Mouse (Mus musculus): ENCODE data around the gene Gm11568.
"Not testable (repeated sequence)": the region's sequence is repeated elsewhere in the genome, so short reads cannot be mapped to it uniquely, and the experiment has no call there.

Gm11568 gene

DNA sequence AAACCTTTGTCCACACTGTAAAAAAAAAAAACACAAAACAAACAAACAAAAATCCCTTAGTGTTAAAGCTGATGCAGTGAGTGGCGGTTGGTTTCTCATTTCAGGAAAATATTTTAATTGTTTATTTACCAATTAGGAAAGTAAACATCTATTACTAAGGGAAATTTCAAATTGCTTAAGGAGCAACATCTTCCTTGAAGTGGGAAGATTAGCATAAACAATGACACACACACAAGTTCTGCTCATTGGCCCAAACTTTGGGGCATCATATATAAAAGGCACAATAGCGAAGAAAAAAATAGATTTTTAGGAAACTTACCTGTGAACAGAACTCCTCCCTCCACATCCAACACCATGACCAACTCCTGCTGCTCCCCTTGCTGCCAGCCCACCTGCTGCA lies at the start of gene Gm11568:
Gm11568 (plus strand) TSS at position 301 of the 400 bp plus-strand sequence.
- DNase-seq (ENCODE audit: low spot score in 2 of 2): no peak

DNA sequence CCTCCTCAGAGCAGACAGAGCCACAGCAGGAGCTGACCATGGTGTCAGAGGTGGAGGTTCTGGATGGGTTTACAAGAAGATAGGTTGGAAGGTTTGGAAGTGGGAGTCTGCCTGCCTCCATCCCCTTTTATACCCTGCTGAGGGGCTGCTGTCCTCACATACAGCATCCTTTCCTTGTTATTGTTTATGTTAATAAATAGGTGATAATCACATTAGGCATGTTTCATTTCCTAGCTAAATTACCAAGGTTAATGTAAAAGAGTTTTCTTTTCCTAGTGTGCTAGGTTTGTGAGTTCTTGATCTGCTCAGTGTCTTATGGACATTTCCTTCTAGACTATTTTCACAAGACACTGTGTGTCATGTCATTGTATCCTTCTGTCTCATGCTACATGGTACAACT lies 47.9 kb upstream of the Gm11568 start, which contains the start of gene Krtap4-13:
Krtap4-13 (minus strand) TSS at position 101 of the 400 bp plus-strand sequence.
- DNase-seq (ENCODE audit: low spot score in 2 of 2): not testable (repeated sequence)

DNA sequence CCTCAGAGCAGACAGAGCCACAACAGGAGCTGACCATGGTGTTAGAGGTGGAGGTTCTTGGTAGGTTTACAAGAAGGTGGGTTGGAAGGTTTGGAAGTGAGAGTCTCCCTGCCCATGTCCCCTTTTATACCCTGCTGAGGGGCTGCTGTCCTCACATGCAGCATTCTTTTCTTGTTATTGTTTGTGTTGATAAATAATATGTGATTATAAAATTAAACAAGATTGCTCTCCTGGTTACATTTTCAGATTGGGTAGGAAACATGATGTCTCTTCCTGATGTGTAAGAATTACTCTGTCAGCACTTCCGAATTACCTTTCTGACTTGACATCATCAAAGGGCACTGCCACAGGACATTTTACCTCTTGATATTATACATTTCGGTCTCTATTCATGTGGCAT lies 42.2 kb upstream of the Gm11568 start, which contains the start of gene Gm11564:
Gm11564 (minus strand) TSS at position 101 of the 400 bp plus-strand sequence.
- DNase-seq (ENCODE audit: low spot score in 2 of 2): not testable (repeated sequence)

DNA sequence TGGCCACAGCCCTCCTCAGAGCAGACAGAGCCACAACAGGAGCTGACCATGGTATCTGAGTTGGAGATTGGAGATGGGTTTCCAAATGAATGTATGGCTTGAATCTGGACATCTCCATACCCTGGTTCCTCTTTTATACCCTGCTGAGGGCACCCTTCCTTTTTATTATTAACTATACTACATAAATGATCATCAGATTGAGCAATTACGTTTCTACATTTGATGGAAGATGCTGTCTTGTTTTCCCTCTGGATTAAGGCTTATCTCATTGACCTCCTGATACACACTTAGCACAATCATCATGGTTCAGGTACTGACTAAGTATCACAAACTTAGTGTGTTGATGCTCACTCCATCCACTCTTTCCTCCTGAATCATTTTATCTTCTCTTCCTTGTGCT lies 19.8 kb upstream of the Gm11568 start, which contains the start of gene 2300003K06Rik:
2300003K06Rik (minus strand) TSS at position 101 of the 400 bp plus-strand sequence.
- DNase-seq (ENCODE audit: low spot score in 2 of 2): no peak

DNA sequence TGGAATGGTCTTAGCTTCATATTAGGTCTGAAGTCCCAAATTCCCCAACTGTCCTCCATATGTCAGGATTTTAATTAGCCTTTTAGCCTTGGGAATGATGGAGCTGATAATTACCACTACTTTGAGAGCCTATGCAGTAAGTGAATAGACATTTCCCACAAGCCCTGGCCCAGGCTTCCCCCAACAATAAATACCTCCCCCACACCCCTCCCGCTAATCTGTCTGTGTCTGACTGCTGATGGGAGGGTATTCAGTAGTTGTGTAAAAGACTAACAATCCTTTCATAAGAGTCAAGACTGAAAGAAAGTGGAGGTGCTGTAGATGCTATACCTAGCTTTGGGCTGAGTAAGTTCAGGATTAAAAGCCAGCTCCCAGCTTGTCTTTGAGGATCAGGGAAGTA lies 15.5 kb upstream of the Gm11568 start:
- no peak for DNase-seq (ENCODE audit: low spot score in 2 of 2)

DNA sequence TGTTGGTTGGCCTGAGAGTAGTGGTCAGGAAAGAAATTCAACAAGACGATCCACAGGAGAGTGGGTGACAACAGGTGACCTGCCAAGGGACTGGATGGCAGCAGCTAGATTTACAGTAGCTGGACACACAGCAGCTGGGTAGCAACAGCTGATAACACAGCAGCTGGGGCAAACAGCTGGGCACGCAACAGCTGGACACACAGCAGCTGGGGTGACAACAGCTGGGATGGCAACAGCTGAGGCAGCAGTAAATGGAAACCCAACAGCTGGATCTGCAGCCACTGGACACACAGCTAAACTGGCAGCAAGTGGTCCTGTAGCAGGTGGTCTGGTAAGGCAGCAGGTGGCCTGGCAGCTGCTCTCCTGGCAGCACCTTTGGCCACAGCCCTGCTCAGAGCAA lies 11.0 kb upstream of the Gm11568 start:
- DNase-seq (ENCODE audit: low spot score in 2 of 2): no peak

DNA sequence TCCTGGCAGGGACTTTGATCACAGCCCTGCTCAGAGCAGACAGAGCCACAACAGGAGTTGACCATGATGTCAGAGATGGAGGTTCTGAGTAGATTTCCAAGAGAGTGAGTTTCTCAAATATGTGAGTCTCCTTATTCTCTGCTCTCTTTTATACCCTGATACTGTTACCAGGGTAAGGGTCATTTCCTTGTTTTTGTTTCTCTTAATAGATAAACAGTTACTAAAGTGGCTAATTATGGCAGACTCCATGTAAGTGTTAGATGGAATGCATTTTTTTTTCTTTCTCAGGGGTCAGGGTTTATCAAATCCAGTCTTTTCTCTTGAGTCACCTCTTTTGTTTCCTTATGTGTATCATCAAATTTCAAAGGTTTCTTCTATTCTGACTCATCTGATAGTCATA lies 6.2 kb upstream of the Gm11568 start, which contains the start of gene Krtap4-16:
Krtap4-16 (minus strand) TSS at position 101 of the 400 bp plus-strand sequence.
- no peak for DNase-seq (ENCODE audit: low spot score in 2 of 2)

DNA sequence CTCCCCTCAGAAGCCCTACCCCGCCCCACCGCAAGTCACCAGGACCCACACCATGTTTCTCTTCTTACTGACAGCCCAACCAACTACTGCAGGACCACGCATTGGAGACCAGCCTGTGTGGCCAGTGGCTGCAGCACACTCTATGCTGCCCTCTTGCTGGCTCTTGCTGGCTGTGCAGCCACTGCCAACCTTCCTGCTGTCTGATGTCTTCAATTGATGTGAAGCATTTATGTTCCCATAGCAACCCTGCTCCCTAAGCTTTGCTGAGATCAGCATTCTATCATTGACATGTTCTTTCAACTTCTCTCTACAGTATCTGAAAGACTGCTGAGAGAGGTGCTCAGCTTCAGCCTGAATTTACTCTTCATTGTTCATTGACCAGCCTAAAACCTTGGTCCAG lies 3.6 kb upstream of the Gm11568 start:
- DNase-seq (ENCODE audit: low spot score in 2 of 2): no peak

DNA sequence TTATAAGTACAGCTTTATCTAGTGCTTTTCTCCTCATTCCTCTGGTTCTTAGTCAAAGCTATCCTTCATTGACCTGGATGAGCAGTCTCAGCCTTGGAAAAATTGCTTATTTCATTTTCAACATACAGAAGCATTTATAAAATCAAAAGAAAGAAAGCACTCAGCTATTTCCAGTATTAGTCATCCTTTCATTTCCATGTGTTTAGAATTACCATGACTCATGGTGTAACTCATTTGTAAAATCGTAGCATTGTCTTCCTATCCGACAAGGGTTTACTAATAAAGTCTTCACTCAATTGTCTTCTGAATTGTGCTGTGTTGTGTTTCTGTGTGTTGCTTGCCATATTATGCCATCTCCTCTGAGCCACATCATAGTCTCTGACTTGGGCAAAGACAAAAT lies 1.0 kb downstream of the Gm11568 start:
- DNase-seq (ENCODE audit: low spot score in 2 of 2): peak in 1 of 2 experiments; percentile 1

DNA sequence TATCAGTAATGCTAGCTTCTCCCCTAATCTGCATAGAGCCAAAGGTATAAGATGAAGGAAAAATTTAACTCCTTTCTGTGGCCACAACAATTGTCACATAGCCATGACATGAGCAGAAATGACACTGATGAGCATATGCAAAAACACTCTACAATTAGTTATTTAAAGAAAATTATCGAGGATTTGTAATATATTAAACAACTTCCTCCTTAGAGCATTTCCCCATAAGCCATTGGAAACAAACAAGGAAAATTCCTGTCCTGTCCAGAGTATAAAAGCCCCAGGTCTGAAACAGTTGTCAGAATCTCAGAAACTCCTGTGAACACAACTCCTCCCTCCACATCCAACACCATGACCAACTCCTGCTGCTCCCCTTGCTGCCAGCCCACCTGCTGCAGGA lies 6.5 kb downstream of the Gm11568 start, which contains the start of gene Gm11559:
Gm11559 (plus strand) TSS at position 301 of the 400 bp plus-strand sequence.
- DNase-seq (ENCODE audit: low spot score in 2 of 2): not testable (repeated sequence)

DNA sequence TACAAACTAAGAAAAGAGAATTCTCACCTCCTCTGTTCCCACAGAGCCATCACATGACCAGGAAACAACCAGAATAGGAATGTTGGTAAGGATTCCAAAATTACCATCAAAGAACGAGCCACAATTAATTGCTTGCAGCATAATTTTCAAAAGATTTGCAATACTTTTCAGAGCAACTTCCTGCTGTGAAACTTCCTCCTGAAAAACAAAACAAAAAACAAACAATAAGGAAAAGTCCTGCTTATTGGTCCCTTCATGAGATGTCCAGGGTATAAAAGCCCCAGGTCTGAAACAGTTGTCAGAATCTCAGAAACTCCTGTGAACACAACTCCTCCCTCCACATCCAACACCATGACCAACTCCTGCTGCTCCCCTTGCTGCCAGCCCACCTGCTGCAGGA lies 15.4 kb downstream of the Gm11568 start, which contains the start of gene Krtap9-1:
Krtap9-1 (plus strand) TSS at position 301 of the 400 bp plus-strand sequence.
- DNase-seq (ENCODE audit: low spot score in 2 of 2): not testable (repeated sequence)

DNA sequence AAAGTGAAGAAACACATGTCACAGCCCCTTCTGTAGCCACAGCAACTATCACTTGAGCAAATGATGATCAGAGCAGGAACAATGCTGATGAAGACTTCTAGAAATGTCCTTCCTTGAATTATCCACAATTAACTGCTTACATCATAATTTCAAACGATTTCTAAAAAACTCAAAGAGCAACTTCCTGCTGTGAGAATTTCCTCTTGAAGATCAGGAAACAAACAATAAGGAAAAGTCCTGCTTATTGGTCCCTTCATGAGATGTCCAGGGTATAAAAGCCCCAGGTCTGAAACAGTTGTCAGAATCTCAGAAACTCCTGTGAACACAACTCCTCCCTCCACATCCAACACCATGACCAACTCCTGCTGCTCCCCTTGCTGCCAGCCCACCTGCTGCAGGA lies 21.2 kb downstream of the Gm11568 start, which contains the start of gene Gm11567:
Gm11567 (plus strand) TSS at position 301 of the 400 bp plus-strand sequence.
- DNase-seq (ENCODE audit: low spot score in 2 of 2): not testable (repeated sequence)

DNA sequence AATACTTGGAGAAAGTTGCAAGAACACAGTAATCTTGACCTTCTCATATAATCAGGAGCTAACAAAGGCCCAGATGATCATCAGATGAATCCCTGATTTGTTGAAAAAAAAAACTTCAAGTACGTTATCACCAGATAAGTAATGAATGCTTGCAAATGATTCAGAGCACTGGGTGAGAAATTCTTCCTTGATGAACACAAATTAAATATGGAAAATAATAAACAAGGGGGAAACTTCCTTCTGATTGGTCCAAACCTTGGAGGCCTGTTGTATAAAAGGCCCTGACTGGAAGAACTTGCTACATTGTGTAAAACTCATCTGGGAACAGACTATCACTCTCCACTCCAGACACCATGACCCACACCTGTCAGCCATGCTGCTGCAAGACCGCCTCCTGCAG lies 49.9 kb downstream of the Gm11568 start, which contains the start of gene Krtap31-1:
Krtap31-1 (plus strand) TSS at position 301 of the 400 bp plus-strand sequence.
- DNase-seq (ENCODE audit: low spot score in 2 of 2): no peak

Measured in frontal cortex, postnatal 36 days (tissue).